ENCODE assay signal across 13 mouse cellular contexts in the genomic region with DNA sequence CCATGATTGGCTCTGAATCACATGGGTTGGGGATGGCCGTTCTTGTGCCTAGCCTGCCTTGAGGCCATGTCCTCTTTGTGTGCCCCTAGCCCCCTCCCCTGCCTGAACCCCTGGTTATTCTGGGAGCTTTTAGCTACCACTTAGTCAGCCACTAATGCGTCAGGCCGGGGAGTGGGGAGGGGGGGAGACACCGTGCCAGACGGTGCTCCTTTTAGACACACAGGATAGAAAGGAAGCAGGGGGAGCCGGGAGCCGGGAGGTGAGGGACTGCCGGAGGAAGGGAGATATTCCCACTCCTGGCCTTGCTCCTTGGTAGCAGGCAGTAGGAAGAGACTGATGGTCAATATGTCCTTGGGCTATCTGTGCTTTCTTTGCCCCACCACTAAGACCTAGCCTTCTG. TPM values are rescaled to one million over a fixed set of nuclear protein-coding genes. Genes with fewer than 3 reads are reported as not detected.
DNase-seq lines count a peak whose midpoint lies in the region; ATAC-seq and TF ChIP-seq lines count a peak whose summit lies in the region.
"Had no signal": no experiment of that assay in that cellular context is flagged by ENCODE, and none has a peak within 500 bp of the region (broad histone marks: within the 10 kb centered on the region; RNA-seq: fewer than 3 reads in every experiment).

No protein-coding gene starts in this region.

- H3ac ChIP-seq in myocyte (ENCODE audit: control insufficient read depth, insufficient read length): no peak overlapping the region

- H3K4me2 ChIP-seq in hindbrain, embryonic 11.5 days (replicated peaks; ENCODE audit: low read depth, low read length): no peak overlapping the region
- peak overlapping the region; percentile 27 for H3K4me2 ChIP-seq in lung, postnatal 0 days (replicated peaks; ENCODE audit: low read depth, low read length)
- H3K4me2 ChIP-seq in embryonic facial prominence, embryonic 15.5 days (replicated peaks): no peak overlapping the region
- H3K4me2 ChIP-seq in myocyte (ENCODE audit: low read depth): peak overlapping the region; percentile 67
- H3K4me2 ChIP-seq: limb, embryonic 15.5 days; stomach, embryonic 15.5 days had no signal

- no peak for TF ChIP-seq EP300 in lung, postnatal 0 days (IDR thresholded peaks at IDR 0.05)

- H3K27ac ChIP-seq in hindbrain, embryonic 10.5 days: peak overlapping the region; percentile 74; the same call in 1 of the 2 replicates
- no peak overlapping the region for H3K27ac ChIP-seq in hindbrain, embryonic 11.5 days (ENCODE audit: low read depth, low read length)
- no peak overlapping the region for H3K27ac ChIP-seq in lung, postnatal 0 days (ENCODE audit: low read length)
- H3K27ac ChIP-seq in embryonic facial prominence, embryonic 15.5 days (replicated peaks): no peak overlapping the region
- H3K27ac ChIP-seq: limb, embryonic 15.5 days; stomach, embryonic 15.5 days had no signal

- DNase-seq in hindbrain, embryonic 10.5 days (ENCODE audit: low spot score): no peak
- DNase-seq in hindbrain, embryonic 11.5 days (ENCODE audit: low spot score): no peak
- no peak for DNase-seq in lung, postnatal 0 days (ENCODE audit: low spot score)
- DNase-seq in lung, postnatal 10 days: no peak
- DNase-seq: gastrocnemius, postnatal 10 days; lung, adult 2 months had no signal

- peaks cover 41% of the 10 kb centered on the region for H3K27me3 ChIP-seq in hindbrain, embryonic 10.5 days (ENCODE audit: insufficient read depth, poor library complexity, severe bottlenecking)
- no peaks in the 10 kb centered on the region for H3K27me3 ChIP-seq in hindbrain, embryonic 11.5 days (ENCODE audit: control insufficient read depth, insufficient read depth, low read length)
- H3K27me3 ChIP-seq in lung, postnatal 0 days (replicated peaks; ENCODE audit: insufficient read depth, low read length): no peaks in the 10 kb centered on the region
- peaks cover 7% of the 10 kb centered on the region; the same call in 1 of the 2 replicates for H3K27me3 ChIP-seq in embryonic facial prominence, embryonic 15.5 days
- H3K27me3 ChIP-seq in myocyte (ENCODE audit: control insufficient read depth, insufficient read depth, insufficient read length): no peaks in the 10 kb centered on the region
- H3K27me3 ChIP-seq: Patski; stomach, embryonic 15.5 days had no signal

- H3K36me3 ChIP-seq in hindbrain, embryonic 10.5 days: no peaks in the 10 kb centered on the region
- H3K36me3 ChIP-seq in hindbrain, embryonic 11.5 days (ENCODE audit: control insufficient read depth, insufficient read depth, low read length): no peaks in the 10 kb centered on the region
- H3K36me3 ChIP-seq in lung, postnatal 0 days (ENCODE audit: insufficient read depth, low read length): no peaks in the 10 kb centered on the region
- no peaks in the 10 kb centered on the region for H3K36me3 ChIP-seq in embryonic facial prominence, embryonic 15.5 days
- H3K36me3 ChIP-seq in myocyte (ENCODE audit: control insufficient read depth, insufficient read depth): no peaks in the 10 kb centered on the region
- H3K36me3 ChIP-seq: limb, embryonic 15.5 days; stomach, embryonic 15.5 days had no signal

- WGBS in hindbrain, embryonic 10.5 days: 53% methylated on average over 8 of the region's 8 CpGs
- WGBS in hindbrain, embryonic 11.5 days: 48% methylated on average over 8 of the region's 8 CpGs
- 29% methylated on average over 8 of the region's 8 CpGs for WGBS in lung, postnatal 0 days
- 34% methylated on average over 8 of the region's 8 CpGs for WGBS in embryonic facial prominence, embryonic 15.5 days

- no peak overlapping the region for H3K9ac ChIP-seq in hindbrain, embryonic 11.5 days (ENCODE audit: low read depth, low read length)
- H3K9ac ChIP-seq in lung, postnatal 0 days (replicated peaks; ENCODE audit: low read depth): 0 out of 2 replicates have a peak overlapping the region, but pooled peaks have one; percentile 19
- H3K9ac ChIP-seq in embryonic facial prominence, embryonic 15.5 days: no peak overlapping the region
- H3K9ac ChIP-seq: limb, embryonic 15.5 days; stomach, embryonic 15.5 days had no signal

- no peaks in the 10 kb centered on the region for H3K9me3 ChIP-seq in hindbrain, embryonic 10.5 days
- H3K9me3 ChIP-seq in hindbrain, embryonic 11.5 days (ENCODE audit: control insufficient read depth, low read length): no peaks in the 10 kb centered on the region
- H3K9me3 ChIP-seq in lung, postnatal 0 days (ENCODE audit: low read length): no peaks in the 10 kb centered on the region
- no peaks in the 10 kb centered on the region for H3K9me3 ChIP-seq in embryonic facial prominence, embryonic 15.5 days (replicated peaks)
- H3K9me3 ChIP-seq: limb, embryonic 15.5 days; stomach, embryonic 15.5 days had no signal

- peaks cover 82% of the 10 kb centered on the region for H3K4me1 ChIP-seq in hindbrain, embryonic 10.5 days (replicated peaks)
- H3K4me1 ChIP-seq in hindbrain, embryonic 11.5 days (replicated peaks; ENCODE audit: control insufficient read depth, insufficient read depth, low read length): 0 out of 2 replicates have a peak, but pooled peaks cover 8% of the 10 kb centered on the region
- H3K4me1 ChIP-seq in lung, postnatal 0 days (ENCODE audit: insufficient read depth, low read depth, low read length): peaks cover 19% of the 10 kb centered on the region; the same call in 1 of the 2 replicates
- peaks cover 37% of the 10 kb centered on the region for H3K4me1 ChIP-seq in embryonic facial prominence, embryonic 15.5 days

- H3K4me3 ChIP-seq in hindbrain, embryonic 10.5 days: no peak overlapping the region
- H3K4me3 ChIP-seq in hindbrain, embryonic 11.5 days (ENCODE audit: low read depth, low read length): no peak overlapping the region
- no peak overlapping the region for H3K4me3 ChIP-seq in lung, postnatal 0 days (ENCODE audit: low read depth, low read length)
- H3K4me3 ChIP-seq in embryonic facial prominence, embryonic 15.5 days (replicated peaks): no peak overlapping the region
- H3K4me3 ChIP-seq in myocyte: no peak overlapping the region
- H3K4me3 ChIP-seq: limb, embryonic 15.5 days; stomach, embryonic 15.5 days had no signal

- no peak for TF ChIP-seq CTCF in lung, postnatal 0 days (IDR thresholded peaks at IDR 0.05)

- peaks cover 93% of the 10 kb centered on the region for H3K79me2 ChIP-seq in myocyte (ENCODE audit: control insufficient read depth, insufficient read depth)

- no peak for TF ChIP-seq POLR2A in myocyte (IDR thresholded peaks at IDR 0.05; ENCODE audit: insufficient read length, low read depth)

- no peak for ATAC-seq in hindbrain, embryonic 11.5 days (ENCODE audit: low FRiP score)
- ATAC-seq in lung, postnatal 0 days: no peak; the same call in 1 of the 2 replicates
- ATAC-seq in embryonic facial prominence, embryonic 15.5 days (ENCODE audit: insufficient number of reproducible peaks, low FRiP score, low TSS enrichment, low read depth): 0 out of 2 replicates have a peak, but pooled peaks have one; percentile 2
- no peak for ATAC-seq in erythroblast, adult 5-6 weeks (replicated peaks; ENCODE audit: low FRiP score, poor library complexity, severe bottlenecking)

TF ChIP-seq in myocyte, 11 proteins besides CTCF, POLR2A, EP300 and RAD21 (continues in another document):
- TF ChIP-seq MYOG (IDR thresholded peaks at IDR 0.05; ENCODE audit: control insufficient read depth in 1 of 3, insufficient read depth in 1 of 3, insufficient read length in 2 of 3, low read depth in 2 of 3): no peak
- TF ChIP-seq TCF3 (IDR thresholded peaks at IDR 0.05; ENCODE audit: insufficient read length, low read depth): no peak
- no peak for TF ChIP-seq REST (IDR thresholded peaks at IDR 0.05; ENCODE audit: insufficient read depth, insufficient read length)
- no peak for TF ChIP-seq POLR2AphosphoS2 (IDR thresholded peaks at IDR 0.05; ENCODE audit: insufficient read length, low read depth)
- TF ChIP-seq MAX (IDR thresholded peaks at IDR 0.05; ENCODE audit: low read depth): no peak
- no peak for TF ChIP-seq SRF (IDR thresholded peaks at IDR 0.05; ENCODE audit: control insufficient read depth, insufficient read length, low read depth)
- TF ChIP-seq TCF12 (IDR thresholded peaks at IDR 0.05; ENCODE audit: insufficient read depth, poor library complexity, severe bottlenecking): no peak
- no peak for TF ChIP-seq MYOD1 (IDR thresholded peaks at IDR 0.05; ENCODE audit: control insufficient read depth in 1 of 3, insufficient read length in 2 of 3, low read depth in 2 of 3)
- TF ChIP-seq CEBPB (IDR thresholded peaks at IDR 0.05; ENCODE audit: insufficient read depth, poor library complexity, severe bottlenecking): no peak

RNA-seq across cellular contexts. Expression of a gene that starts 10.0 kb away (rescaled TPM):
- polyA plus RNA-seq in hindbrain, embryonic 10.5 days (2016; fragmentation: Nextera tagmentation; extraction: Ambion mirVana): 0.71 and 1.6 TPM in 2 replicates
- 2.0 and 3.6 TPM in 2 replicates for polyA plus RNA-seq in hindbrain, embryonic 11.5 days (2014; fragmentation: Nextera tagmentation; extraction: Ambion mirVana)
- polyA plus RNA-seq in lung, postnatal 0 days (2015; fragmentation: Nextera tagmentation; extraction: Ambion mirVana): 6.2 and 8.4 TPM in 2 replicates
- polyA plus RNA-seq in embryonic facial prominence, embryonic 15.5 days (2015; fragmentation: Nextera tagmentation; extraction: Ambion mirVana): 0.65 and 0.93 TPM in 2 replicates
- polyA plus RNA-seq in myocyte (2012; fragmentation: generic; extraction: Trizol): 27.4 TPM
- 0.84 TPM in 1 of 2 replicates, not detected in the other for total RNA-seq in erythroblast, adult 5-6 weeks (2015; ENCODE audit: low replicate concordance)
- 1.1 TPM in 1 of 2 replicates, not detected in the other for total RNA-seq in erythroblast, adult 5-6 weeks (2017; ENCODE audit: low replicate concordance)
- total RNA-seq: megakaryocyte-erythroid progenitor cell, adult 5-6 weeks had no signal

RNA-seq across cellular contexts. Expression of a gene that starts 39.1 kb away (rescaled TPM):
- polyA plus RNA-seq in hindbrain, embryonic 10.5 days (2016; fragmentation: Nextera tagmentation; extraction: Ambion mirVana): 118 and 143 TPM in 2 replicates
- 121 and 122 TPM in 2 replicates for polyA plus RNA-seq in hindbrain, embryonic 11.5 days (2014; fragmentation: Nextera tagmentation; extraction: Ambion mirVana)
- 120 and 121 TPM in 2 replicates for polyA plus RNA-seq in lung, postnatal 0 days (2015; fragmentation: Nextera tagmentation; extraction: Ambion mirVana)
- polyA plus RNA-seq in embryonic facial prominence, embryonic 15.5 days (2015; fragmentation: Nextera tagmentation; extraction: Ambion mirVana): 108 and 117 TPM in 2 replicates
- polyA plus RNA-seq in myocyte (2012; fragmentation: generic; extraction: Trizol): 62.0 TPM
- total RNA-seq in erythroblast, adult 5-6 weeks (2015; ENCODE audit: low replicate concordance): 57.6 and 61.0 TPM in 2 replicates
- total RNA-seq in erythroblast, adult 5-6 weeks (2017; ENCODE audit: low replicate concordance): 37.5 and 42.4 TPM in 2 replicates

RNA-seq across cellular contexts. Expression of a gene that starts 56.3 kb away (rescaled TPM):
- polyA plus RNA-seq in hindbrain, embryonic 10.5 days (2016; fragmentation: Nextera tagmentation; extraction: Ambion mirVana): not detected in 2 replicates
- not detected in 2 replicates for polyA plus RNA-seq in hindbrain, embryonic 11.5 days (2014; fragmentation: Nextera tagmentation; extraction: Ambion mirVana)
- 1.2 and 1.3 TPM in 2 replicates for polyA plus RNA-seq in lung, postnatal 0 days (2015; fragmentation: Nextera tagmentation; extraction: Ambion mirVana)
- polyA plus RNA-seq in embryonic facial prominence, embryonic 15.5 days (2015; fragmentation: Nextera tagmentation; extraction: Ambion mirVana): 9.8 and 9.9 TPM in 2 replicates
- polyA plus RNA-seq in myocyte (2012; fragmentation: generic; extraction: Trizol): 0.11 TPM
- total RNA-seq in erythroblast, adult 5-6 weeks (2015; ENCODE audit: low replicate concordance): 0.63 and 2.3 TPM in 2 replicates
- total RNA-seq in erythroblast, adult 5-6 weeks (2017; ENCODE audit: low replicate concordance): 1.7 and 2.3 TPM in 2 replicates
- total RNA-seq: megakaryocyte-erythroid progenitor cell, adult 5-6 weeks had no signal

Comparison
In these comparisons a context has a peak if more than half of its experiments do, and no peak if none do; other contexts are left out.
1. H3K4me2 ChIP-seq: peak in lung, postnatal 0 days (single experiment) and myocyte (single experiment); none in hindbrain, embryonic 11.5 days (single experiment) and embryonic facial prominence, embryonic 15.5 days (single experiment).